Mouse (Mus musculus) WW6 (cell line): ENCODE measurements around the gene Pex26.

Experiments used
- DNase-seq: peaks from one replicate; pipeline ENCODE4 v3.0.0-alpha.2; 2013; ENCODE audit warnings: low read depth, low spot score

Pex26 gene

GRCm38 (mm10) chr6:121238209-121238608 is 54.7 kb downstream of the Pex26 start:
- no peak for DNase-seq

DNA sequence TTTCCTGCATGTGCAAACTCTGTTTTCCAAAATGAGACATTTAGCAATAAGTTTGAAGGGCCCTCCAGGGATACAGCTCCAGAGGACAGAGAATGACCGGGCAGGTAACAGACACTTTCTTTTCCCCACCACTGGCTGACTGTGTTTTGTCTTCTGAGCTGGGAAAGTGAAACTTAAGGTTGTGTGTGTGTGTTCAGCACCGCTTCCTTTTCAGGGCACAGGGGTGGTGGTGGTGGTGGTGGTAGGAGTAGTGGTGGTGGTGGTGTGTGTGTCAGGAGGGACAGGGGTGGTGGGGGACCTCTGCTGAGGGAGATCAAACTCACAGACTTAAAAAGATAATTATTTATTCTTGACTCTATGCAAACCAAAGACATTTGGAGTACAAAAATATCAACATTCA is 58.3 kb downstream of the Pex26 start:
- DNase-seq = no peak

DNA sequence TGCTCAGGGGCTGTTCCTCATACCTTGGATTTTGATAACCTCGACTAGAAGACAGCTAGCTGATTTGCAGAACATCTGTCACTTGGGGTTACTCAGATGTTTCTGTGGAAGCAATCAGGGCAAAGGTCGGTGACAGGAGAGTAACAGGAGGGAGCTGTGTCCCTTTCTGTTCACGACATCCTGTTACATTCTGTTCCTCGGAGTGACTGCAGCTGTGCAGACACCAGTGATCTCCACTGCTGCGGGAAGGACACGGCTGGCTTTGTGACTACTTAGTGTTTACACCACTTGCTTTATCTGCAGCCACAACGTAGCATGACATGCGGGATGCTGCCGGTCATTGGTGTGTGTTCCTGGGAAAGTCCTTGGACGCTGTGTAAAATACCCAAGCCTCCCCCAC is 59.7 kb downstream of the Pex26 start:
- DNase-seq = no peak

GRCm38 (mm10) chr6:121245127-121246036 is 61.9 kb downstream of the Pex26 start, which contains the start of gene Usp18:
Gene Usp18, plus strand, starts transcription at chr6:121245906.
- peak; percentile 48 for DNase-seq

DNA sequence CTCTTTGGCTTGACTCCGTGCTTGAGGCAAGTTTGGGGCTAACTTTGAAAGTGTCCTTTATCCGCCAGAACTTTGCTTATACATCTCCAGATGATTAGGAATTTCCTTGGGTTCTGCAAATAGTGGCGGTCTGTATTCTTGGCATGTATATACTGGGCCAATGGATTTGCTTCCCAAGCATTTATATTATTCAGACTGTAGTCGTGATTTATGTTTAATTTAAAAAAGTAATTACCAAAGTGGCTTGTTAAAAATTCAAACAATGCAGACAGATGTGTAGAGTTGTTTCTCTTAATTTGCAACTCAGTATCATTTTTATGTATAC is 62.5 kb downstream of the Pex26 start:
- DNase-seq = no peak
